Mouse (Mus musculus) testis, adult 2 months (tissue): ENCODE results near the gene Fgd4.

ENCODE experiments used
- CTCF ChIP-seq: fragments of 200-500 bp; IDR thresholded peaks from 2 replicates; pipeline ENCODE4 v1.5.1; 2012; ENCODE audit warnings: low read depth, mild to moderate bottlenecking, inconsistent platforms, low read length, moderate library complexity; ENCODE audit not compliant: control insufficient read depth, insufficient read depth, insufficient replicate concordance
- POLR2A ChIP-seq: fragments of 200-500 bp; IDR thresholded peaks from 2 replicates; pipeline ENCODE4 v1.6.1; 2012; ENCODE audit warnings: low read depth, mild to moderate bottlenecking, inconsistent platforms, low read length, moderate library complexity; ENCODE audit not compliant: control insufficient read depth

- TF ChIP-seq CTCF = no peak
- TF ChIP-seq POLR2A = no peak
Measured at GRCm38 (mm10) chr16:16484601-16485000, 115.7 kb downstream of the Fgd4 start.
